Mouse (Mus musculus) adrenal gland (tissue): Measurements from ENCODE around the gene Cpsf7.
"Not testable (repeated sequence)": the region's sequence is repeated elsewhere in the genome, so short reads cannot be mapped to it uniquely, and the experiment has no call there.

Source experiments
- intact Hi-C: fragments of 180-260 bp; cut with DNase I; formaldehyde crosslinking; loops from one replicate; pipeline ENCODE4 v1.15.1; 2025

Gene Cpsf7

DNA sequence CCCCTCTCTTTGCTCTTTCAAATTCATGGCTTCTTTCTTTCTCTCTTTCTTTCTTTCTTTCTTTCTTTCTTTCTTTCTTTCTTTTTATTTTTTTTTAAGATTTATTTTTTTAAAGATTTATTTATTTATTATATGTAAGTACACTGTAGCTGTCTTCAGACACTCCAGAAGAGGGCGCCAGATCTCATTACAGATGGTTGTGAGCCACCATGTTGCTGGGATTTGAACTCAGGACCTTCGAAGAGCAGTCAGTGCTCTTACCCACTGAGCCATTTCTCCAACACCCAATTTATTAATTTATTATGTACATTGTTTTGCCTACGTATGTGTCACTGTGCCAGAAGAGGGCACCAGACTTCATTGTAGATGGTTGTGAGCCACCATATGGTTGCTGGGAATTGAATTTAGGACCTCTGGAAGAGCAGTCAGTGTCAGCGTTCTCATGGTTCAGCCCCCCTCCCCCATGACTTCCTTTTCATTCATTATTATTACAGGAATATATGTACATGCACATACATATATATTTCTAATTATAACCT is 32.8 kb downstream of the Cpsf7 start:
- intact Hi-C loops: not testable (repeated sequence)

DNA sequence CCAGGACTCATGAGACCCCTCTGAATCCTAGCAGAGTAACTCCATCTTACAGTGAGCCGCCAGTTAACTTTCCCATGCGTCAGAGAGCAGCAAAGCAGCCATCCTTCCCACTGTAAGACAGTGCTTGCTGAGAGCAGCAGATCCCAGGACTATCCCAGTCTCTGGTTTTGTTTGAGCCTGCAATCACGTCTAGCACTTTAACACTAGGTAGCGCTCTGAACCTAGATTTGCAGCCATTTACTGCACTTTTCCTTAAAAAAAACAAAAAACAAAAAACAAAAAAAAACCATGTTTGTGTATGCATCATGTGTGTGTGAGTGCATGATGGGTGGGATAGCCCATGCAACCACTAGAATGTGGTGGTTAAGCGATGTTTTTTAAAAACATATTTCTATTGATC is 35.0 kb downstream of the Cpsf7 start:
- intact Hi-C loops: loop anchor here (2.0 kb wide), 1 partner anchor 45 kb away; the partner anchor contains the start of genes Ddb1 and Tkfc

DNA sequence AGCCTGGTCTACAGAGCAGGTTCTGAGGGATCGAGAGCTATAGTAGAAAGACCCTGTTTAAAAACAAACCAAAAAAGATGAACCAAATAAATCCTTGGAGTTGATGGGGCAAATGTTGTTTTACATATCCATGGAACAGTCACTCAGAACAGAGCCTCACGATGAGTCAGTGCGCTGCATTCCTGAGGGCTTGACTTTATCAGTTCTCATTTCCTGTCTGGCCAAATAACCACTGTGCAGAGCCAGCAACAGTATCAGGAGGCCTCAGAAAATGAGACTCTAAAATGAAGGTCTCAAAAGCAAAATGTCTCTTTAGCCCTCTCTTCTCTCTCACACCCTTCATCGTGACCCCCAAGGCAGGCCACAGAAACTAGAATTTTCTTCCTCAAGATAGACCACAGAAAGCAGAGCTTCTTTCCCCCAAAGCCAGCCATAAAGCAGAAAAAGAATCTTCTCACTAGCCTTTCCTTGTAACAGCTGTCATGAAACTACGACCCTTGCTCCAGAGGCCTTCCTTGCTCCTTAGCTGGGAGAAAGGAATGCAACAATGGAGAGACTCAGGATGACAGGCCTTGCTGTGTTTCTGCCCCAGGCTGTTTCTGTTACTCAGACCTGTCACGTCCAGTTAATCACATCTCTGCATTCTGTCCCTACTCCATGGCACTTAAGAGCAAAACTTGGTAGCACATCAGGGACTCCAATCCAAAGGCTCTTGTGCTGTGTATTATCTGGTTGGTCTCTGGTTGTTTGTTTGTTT is 36.7 kb downstream of the Cpsf7 start:
- intact Hi-C loops: loop anchor here (2.0 kb wide), 1 partner anchor 43 kb away; the partner anchor contains the start of genes Ddb1 and Tkfc

DNA sequence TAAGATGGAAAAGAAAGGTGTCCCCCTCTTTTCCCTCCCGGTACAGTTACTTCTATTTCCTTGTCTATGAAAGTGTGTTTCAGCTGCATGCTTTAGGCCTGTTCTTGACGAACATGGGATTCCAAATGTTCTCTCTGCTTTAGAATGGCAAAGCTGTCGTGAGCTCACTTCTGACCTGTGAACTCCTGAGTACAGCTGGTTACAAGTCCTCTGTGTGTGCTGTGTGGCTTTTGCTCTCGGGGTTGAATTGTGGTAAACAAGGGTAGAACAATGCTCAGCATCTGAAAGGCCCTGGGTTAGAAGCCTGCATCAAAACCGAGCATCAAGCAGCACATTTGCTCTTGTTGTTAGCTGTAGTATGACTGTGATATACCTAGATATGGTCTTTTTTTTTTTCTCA is 37.3 kb downstream of the Cpsf7 start:
- intact Hi-C loops: no loop called here

DNA sequence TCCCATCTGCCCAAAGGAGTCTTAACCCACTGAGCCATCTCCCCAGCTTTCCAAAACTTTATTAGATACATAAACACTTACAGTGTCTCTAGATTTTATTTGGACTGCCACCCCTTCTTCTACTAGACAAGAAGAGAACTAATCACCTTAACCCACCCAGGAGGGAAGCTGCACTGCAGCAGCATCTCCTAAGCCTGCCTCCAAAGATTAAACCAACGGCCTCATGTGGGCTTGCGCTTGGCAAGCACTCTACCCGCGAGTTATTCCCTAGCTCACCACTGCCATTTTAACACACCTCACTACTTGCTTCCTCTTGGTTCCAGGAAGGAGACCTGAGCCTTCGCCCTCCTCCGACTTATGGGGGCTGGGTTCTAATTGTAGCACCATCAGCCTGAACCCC is 39.2 kb downstream of the Cpsf7 start:
- intact Hi-C loops: no loop called here

DNA sequence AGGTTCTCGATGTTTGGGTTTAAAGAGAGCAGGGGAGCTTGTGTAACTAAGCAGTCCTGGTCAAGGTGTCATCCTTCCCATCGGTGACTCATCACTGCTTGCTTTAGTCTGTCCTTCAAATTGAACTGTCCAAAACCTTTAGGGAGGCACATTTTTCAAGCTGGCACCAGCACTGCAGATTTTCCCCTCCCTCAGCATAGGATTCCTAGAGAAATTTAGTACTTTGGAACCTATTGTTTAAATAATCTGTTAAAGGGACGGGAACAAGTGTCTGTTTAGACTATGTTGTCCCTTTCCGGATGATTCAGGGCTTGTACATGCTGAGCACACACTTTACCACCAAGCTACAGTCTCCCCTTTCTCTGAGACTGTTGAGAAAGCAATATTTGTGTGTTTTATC is 40.2 kb downstream of the Cpsf7 start:
- intact Hi-C loops: no loop called here

DNA sequence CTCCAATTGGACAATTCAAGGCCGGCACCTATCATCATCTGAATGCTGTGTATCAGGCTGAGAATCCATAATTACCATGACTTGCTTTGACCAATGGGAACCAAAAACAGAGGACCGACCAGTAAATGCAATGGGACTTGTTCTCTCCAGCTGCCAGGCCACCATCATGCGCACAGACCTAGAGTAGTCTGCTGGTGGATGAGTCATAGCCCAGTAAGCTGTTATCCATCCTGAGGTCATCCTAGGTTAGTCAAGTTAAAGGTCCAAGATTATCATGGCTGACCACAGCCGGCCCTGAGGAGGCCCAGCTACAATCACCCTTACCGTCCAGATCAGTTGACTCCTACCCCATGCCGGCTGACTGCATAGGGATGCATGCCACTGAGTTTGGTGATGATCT is 44.6 kb downstream of the Cpsf7 start:
- intact Hi-C loops: no loop called here

DNA sequence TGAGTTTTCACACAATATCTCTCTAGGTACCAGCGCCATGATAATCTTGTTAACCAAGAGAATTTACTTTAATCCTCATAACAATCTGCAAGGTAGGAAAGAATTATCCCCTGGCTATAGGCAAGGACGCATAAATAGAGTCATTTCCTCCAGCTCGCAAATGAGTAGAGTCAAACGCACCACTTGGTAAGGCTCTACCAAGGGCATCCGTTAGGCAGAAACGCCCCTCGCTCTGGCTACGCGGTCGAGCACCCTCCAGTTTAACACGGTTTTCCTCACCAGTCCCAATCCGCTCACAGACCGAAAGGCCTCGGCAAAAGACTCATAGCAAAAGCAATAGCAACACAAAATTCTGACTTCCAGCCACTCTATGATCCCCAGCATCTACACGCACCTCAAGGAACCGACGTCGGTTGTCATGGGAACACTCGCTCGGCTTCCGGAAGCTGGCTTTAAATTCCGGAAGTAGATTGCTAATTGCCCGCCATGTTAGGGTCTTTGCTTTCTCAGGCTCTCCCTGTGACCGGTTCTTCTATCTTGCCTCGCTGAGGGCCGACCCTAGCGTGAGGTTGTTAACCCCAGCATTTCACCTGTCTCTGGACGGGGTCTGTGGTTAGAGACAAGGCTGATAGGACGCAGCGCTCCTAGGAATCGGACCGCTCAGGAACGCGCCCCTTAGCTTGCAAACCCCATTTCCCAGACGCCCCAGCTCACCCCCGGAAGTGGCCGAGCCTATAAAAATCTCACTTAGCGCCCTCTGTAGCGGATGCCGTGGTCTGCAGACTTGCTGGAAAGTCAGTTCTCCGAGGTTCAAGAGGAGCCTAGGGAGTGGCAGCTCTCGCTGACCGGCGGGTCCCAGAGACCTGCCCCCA is 51.9 kb downstream of the Cpsf7 start, which contains the start of the genes Cyb561a3 and Tmem138:
TSS of gene Cyb561a3 (plus strand) at position 483 of the 872 bp plus-strand sequence.
TSS of gene Tmem138 (minus strand) at position 673 of the 872 bp plus-strand sequence.
- intact Hi-C loops: no loop called here

DNA sequence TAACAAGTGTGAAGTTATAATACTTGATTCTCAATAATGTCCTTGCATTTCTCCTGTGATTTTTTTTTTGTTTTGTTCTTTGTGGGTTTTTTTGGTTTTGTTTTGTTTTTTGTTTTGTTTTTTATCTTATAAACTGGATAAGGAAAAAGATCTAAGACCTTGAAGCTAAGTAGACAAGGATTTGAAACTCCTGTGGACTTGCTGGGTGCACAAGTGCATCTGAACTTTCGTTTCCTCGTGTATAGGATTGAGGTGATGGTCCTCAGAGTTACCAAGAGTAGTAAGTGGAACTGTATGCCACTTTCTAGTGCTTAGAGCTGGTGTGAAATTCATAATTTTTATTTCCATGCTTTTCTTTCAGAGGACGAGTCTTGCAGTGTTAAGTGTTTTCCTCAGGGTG is 55.0 kb downstream of the Cpsf7 start:
- intact Hi-C loops: no loop called here

DNA sequence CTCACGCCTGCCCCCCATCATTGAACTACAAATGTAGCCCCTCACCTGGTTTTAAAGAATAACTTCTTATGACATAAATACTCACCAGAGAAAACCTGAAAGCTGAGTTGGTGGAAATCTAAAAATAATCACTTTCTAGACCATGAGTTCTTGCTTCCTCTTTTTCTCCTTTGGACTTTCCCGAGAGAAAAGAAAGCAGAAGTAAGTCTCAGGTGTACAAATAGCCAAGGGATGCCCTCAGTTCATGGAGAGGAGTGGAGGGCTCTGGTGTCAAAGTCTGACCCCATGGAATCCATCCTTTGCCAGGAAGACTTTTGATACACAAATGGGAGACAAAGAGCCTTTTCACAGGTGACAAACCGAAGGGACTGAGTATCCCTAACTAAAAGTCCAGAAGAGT is 55.7 kb downstream of the Cpsf7 start:
- intact Hi-C loops: no loop called here

DNA sequence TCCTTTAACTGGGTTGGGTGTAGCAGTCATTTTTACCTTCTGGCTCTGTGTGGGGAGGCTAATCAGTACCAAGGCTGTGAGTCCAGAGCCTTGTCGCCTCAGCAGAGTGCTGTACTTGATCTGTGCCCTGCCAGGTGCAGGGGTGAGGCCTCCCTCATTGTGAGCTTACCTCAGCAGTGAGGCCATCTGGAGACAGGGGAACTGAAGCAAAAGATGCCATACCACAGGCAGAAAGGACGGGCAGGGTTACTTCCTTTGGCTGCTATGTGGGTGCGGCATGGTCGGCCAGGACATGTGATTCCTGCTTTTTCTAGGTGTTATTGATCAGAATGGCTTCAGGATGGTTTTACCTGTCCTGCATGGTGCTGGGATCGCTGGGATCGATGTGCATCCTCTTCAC is 56.9 kb downstream of the Cpsf7 start:
- intact Hi-C loops: no loop called here

DNA sequence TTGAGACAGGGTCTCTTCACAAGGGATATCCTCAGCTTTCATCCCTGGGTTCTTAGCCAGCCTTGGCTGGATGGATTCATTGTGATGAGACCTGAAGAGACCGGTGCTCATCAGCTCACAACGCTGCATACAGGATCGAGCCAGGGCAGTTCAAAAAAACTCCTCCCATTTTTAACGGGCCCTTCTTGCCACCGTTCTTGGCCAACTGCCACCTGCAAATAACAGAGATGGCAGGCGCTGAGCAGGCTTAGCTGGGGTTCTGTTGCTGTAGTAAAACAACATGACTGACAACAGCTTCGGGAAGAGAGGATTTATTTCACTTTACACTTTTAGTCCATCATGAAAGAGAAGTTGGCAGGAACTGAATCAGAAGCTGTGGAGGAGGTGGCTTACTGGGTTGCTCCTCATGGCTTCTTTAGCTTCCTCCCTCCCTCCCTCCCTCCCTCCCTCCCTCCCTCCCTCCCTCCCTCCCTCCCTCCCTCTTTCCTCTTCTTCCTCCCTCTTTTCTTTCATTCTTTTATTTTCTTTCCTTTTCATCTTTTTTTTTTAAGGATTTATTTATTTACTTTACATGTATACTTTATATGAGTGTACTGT is 58.6 kb downstream of the Cpsf7 start:
- intact Hi-C loops: no loop called here

DNA sequence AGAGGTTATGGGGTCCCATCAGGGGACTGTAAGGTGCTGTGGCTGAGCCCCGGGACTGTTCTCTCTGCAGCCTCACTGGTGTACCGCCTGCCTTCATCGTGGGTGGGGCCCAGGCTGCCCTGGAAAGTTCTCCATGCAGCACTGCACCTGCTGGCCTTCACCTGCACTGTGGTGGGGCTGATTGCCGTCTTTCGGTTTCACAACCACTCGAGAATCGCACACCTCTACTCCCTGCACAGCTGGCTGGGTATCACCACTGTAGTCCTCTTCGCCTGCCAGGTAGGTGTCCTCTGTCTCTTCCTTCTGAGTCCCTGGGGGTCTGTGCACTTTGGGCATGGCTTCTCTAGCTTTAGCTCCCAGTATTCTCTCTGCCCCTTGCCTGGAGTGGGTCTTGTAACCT is 60.0 kb downstream of the Cpsf7 start:
- intact Hi-C loops: no loop called here

DNA sequence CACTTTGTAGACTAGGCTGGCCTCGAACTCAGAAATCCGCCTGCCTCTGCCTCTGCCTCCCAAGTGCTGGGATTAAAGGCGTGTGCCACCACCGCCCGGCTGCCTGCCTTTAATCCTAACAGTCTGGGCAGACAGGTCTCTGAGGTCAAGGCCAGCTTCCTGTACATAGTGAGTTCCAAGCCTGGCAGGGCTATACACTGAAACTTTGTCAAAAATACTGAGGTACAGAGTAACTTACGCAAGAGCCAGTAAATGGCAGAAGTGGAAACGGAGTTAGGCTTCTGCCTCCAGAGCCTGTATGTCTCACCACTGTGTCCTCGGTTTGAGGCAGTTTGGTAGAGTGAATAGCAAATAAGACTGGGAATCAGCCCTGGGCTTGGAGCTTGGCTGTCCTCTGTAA is 62.2 kb downstream of the Cpsf7 start:
- intact Hi-C loops: no loop called here

DNA sequence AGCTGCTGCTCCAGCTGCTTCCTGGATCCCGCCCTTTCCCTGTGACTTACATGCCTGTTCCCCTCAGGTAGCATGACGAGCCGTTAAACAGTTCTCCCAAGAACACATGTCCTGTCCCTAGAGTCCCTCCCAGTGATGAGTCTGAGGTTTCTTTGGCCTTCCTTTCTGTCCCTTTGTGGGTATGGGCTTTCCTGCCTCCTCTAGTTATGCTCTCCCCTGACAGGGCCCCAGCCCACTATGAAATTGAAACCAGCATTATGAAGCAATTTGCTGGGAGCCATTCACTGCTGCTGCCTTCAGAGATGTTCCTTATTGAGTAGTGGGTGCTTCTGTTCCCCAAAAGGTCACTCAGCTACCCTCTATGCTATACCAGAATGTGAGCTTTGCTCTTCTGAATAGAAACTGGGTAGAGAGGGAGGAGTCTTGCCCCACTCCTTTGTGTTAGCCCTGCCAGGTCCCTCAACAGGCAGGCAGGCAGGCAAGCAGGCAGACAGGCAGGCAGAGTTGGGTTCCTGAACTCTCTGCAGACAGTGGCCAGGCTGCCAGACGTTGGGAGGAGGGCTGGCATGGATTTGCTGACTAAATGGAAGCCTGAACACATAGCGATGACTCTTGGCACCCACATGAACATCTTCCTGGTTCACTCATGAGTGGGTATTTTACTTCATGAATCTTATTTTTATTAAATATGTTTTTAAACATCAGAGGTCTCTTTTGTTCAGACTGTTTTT is 64.2 kb downstream of the Cpsf7 start:
- intact Hi-C loops: no loop called here

DNA sequence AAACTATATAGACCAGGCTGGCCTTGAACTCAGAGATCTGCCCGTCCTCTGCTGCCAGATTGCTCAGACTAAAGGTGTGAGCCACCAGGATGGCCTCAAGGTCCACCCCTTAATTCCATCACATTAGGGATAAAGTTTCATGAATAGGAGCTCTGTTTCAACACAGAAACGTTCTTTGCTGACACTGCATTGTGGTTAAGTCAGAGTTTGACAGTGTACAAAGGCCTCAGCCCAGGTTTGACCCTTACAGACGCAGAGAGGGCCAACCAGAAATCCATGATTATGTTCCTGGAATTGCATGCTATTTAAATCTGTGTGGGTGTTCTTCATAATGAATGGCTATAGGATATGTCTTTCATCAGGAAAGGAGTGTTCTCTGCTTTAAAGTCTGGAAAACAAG is 65.2 kb downstream of the Cpsf7 start:
- intact Hi-C loops: no loop called here

DNA sequence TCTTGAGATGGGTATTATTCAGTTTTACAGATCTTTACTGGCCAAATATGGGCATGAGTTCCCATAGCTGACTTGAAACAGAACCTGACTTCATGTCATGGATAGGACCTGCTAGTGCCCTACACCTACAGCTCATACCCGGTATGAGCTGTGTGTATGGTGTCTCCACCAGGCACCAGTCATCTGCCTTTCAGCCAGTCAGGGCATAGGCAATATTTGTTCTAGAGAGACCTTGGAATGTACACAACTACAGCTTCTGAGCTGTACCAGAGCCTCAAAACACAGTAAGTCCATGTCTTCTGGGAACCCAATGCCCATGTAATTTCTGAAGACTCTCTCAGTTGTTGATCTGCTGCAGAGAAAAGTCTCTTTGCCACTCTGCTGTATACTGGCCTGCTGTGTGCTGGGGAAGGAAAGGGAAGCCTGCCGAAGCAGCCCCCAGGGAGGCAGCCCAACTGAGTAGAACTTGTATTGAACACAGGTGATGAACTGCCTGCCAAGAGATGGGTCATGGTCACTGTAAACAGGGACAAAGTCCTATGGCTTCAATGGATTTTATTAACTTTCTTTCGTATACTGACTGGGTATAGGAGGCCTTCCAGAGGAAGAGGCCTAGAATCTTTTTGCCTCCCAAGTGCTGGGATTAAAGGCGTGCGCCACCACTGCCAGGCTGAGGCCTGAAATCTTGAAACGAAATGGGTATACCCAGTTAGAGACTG is 66.8 kb downstream of the Cpsf7 start:
- intact Hi-C loops: no loop called here
